Mouse (Mus musculus): Measurements from ENCODE around the gene Daam1. TPM values are rescaled to one million over a fixed set of nuclear protein-coding genes. Genes with fewer than 3 reads are reported as not detected.

Gene Daam1
- polyA plus RNA-seq (2016; fragmentation: Nextera tagmentation; extraction: Ambion mirVana) = 7.3 and 7.4 TPM in 2 replicates

DNA sequence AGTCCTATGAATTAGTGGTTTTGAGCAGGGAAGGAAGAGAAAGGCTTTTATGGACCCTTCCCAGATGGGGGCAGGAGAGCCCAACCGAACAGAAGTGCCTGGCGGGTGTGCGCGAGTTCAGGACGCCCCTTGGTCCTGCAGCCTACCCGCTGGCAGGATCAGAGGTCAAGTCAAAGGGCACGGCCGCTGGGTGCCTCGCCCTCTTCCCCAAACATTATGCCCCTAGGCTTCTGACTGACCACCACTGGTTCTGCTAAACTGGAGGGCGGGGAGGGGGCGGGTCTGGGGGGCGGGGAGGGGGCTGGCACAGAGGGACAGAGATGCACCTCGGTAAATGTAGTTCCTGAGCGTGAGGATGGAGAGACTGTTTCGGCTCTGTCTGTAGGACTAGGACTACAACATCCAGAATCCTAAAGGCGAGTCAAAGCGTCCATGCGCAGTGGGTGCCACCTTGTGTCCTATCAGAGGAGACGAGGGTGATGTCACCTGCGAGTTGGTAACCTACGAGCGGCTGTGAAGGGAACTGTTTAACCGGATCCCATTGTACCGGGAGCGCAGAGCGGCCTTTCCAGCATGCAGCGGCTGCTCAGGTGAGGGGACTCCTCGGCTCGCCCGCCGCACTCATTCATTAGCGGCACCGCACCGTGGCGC, at the start of gene Daam1:
Gene Daam1, plus strand, starts transcription at position 472 of the 651 bp plus-strand sequence.
- under 1% methylated on average over 35 of the region's 35 CpGs for WGBS
- no peaks in the 10 kb centered on the region for H3K36me3 ChIP-seq (replicated peaks)

GRCm38 (mm10) chr12:71781220-71781619, 49.7 kb upstream of the Daam1 start:
- no peak for DNase-seq (ENCODE audit: low spot score)
- WGBS = 63% methylated on average over 7 of the region's 7 CpGs

More for the DNA sequence above, at the start of gene Daam1:
- H3K4me3 ChIP-seq = peak within 1 kb of the TSS; percentile 80
- no peaks in the 10 kb centered on the region for H3K9me3 ChIP-seq
- peak within 1 kb of the TSS; percentile 91 for H3K27ac ChIP-seq (replicated peaks)
- 0 out of 2 replicates have a peak, but pooled peaks cover 7% of the 10 kb centered on the region for H3K27me3 ChIP-seq (replicated peaks; ENCODE audit: low read depth, poor library complexity, severe bottlenecking)
- H3K4me1 ChIP-seq = peaks cover 38% of the 10 kb centered on the region
- DNase-seq (ENCODE audit: low spot score) = peak; percentile 93

DNA sequence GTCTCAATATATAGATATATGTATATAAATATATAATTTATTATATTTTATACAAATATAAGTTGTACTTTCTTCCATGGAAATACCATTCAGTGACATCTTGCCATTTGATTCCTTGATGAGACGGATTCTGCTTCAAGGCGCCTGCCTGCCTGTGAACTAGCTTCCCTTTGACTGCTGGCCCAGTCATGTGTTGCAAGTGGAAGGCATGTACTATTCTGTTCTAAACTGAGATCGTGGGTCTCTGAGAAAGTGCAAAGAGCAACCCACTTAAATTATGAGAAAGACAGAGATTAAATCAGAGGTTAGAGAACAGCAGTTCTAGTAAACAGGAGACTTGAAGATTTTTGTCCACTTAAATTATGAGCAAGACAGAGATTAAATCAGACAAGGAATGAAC, 46.9 kb upstream of the Daam1 start:
- no peak for DNase-seq (ENCODE audit: low spot score)
- Histone ChIP-seq H3K27me3 (replicated peaks; ENCODE audit: low read depth, poor library complexity, severe bottlenecking) (no peaks in the 10 kb centered on the region), H3K36me3 (replicated peaks) (no peaks in the 10 kb centered on the region), H3K27ac (replicated peaks) (no peak overlapping the region; the same call in 1 of the 2 replicates), H3K4me1 (peaks cover 14% of the 10 kb centered on the region), H3K9me3 (no peaks in the 10 kb centered on the region), H3K4me3 (no peak overlapping the region)
- WGBS = 73% methylated on average over 3 of the region's 3 CpGs

More at GRCm38 (mm10) chr12:71781220-71781619, 49.7 kb upstream of the Daam1 start:
- Histone ChIP-seq H3K4me1 (peaks cover 24% of the 10 kb centered on the region), H3K27me3 (replicated peaks; ENCODE audit: low read depth, poor library complexity, severe bottlenecking) (no peaks in the 10 kb centered on the region), H3K36me3 (replicated peaks) (no peaks in the 10 kb centered on the region), H3K9me3 (no peaks in the 10 kb centered on the region), H3K4me3 (no peak overlapping the region), H3K27ac (replicated peaks) (no peak overlapping the region)

- DNase-seq (ENCODE audit: low spot score) = no peak
- no peaks in the 10 kb centered on the region for H3K27me3 ChIP-seq (replicated peaks; ENCODE audit: low read depth, poor library complexity, severe bottlenecking)
- H3K27ac ChIP-seq (replicated peaks) = peak overlapping the region; percentile 70
- 48% methylated on average over 11 of the region's 11 CpGs for WGBS
- H3K36me3 ChIP-seq (replicated peaks) = no peaks in the 10 kb centered on the region
- H3K4me1 ChIP-seq = peaks cover 11% of the 10 kb centered on the region
- H3K9me3 ChIP-seq = no peaks in the 10 kb centered on the region
- no peak overlapping the region for H3K4me3 ChIP-seq
These were observed 46.1 kb upstream of the Daam1 start for GRCm38 (mm10) chr12:71784666-71785255.

DNA sequence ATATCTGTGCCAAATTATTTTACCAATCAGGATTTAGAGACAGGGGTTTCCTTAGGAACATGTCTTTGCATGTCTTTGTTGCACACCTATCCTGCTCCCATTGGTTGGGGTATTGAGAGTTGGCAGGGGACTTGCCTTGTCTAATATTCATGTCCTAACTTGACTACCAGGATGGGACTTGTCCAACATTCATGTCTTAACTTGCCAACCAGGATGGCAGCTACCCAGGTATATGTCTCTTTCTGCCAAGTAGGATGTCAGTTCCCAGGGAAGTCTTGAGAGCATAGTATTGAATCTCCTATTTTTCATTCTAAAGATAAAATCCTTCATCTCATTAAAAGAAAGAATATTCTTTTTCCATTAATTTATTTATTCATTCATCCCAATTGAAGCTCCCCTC, 44.4 kb upstream of the Daam1 start:
- H3K4me3 ChIP-seq = no peak overlapping the region
- no peak for DNase-seq (ENCODE audit: low spot score)
- H3K4me1 ChIP-seq = peaks cover 6% of the 10 kb centered on the region
- no peaks in the 10 kb centered on the region for H3K36me3 ChIP-seq (replicated peaks)
- H3K9me3 ChIP-seq = no peaks in the 10 kb centered on the region
- H3K27me3 ChIP-seq (replicated peaks; ENCODE audit: low read depth, poor library complexity, severe bottlenecking) = no peaks in the 10 kb centered on the region
- H3K27ac ChIP-seq (replicated peaks) = no peak overlapping the region

DNA sequence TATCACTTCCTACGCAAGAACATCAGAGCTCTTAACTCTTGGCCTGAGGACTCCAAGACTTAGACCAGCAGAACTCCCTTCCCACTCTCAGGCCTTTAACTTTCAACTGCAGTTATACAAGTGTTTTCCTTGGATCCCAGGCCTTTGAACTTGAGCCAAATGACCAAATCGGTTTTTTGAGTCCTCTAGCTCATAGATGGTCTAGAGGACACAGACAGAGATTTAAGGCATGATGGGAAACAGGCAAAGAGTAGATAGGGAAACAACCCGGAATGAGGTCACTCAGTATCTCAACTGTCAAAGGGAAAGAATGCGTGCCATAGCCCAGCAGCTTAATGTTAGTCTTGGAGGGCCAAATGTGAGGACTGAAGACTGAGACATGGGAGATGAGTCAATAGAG, 42.1 kb upstream of the Daam1 start:
- no peaks in the 10 kb centered on the region for H3K36me3 ChIP-seq (replicated peaks)
- H3K4me3 ChIP-seq = no peak overlapping the region
- 86% methylated on average over 4 of the region's 4 CpGs for WGBS
- H3K4me1 ChIP-seq = peaks cover 12% of the 10 kb centered on the region
- H3K9me3 ChIP-seq = no peaks in the 10 kb centered on the region
- H3K27me3 ChIP-seq (replicated peaks; ENCODE audit: low read depth, poor library complexity, severe bottlenecking) = no peaks in the 10 kb centered on the region
- no peak overlapping the region for H3K27ac ChIP-seq (replicated peaks)
- DNase-seq (ENCODE audit: low spot score) = no peak

DNA sequence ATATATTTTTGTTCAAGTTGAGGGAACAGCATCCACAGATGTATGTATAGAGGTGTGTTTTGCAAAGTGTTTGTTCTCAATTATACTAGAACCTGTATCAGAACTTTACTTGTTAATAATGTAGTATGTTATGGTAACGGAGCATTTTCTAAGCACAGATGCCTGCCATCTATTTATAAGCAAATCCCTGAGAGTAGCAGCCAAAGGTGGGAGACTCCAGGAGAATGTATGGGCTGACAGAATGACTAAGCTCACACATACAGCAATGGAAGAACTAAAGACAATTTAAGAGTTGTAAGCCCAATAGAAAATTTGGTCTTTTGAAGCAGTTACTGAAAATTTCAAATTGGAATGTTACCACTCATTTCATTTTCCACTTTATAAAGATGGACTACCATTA, 40.3 kb upstream of the Daam1 start:
- Histone ChIP-seq H3K36me3 (replicated peaks) (no peaks in the 10 kb centered on the region), H3K4me3 (no peak overlapping the region), H3K27ac (replicated peaks) (no peak overlapping the region), H3K9me3 (no peaks in the 10 kb centered on the region), H3K27me3 (replicated peaks; ENCODE audit: low read depth, poor library complexity, severe bottlenecking) (no peaks in the 10 kb centered on the region), H3K4me1 (peaks cover 16% of the 10 kb centered on the region)
- 90% methylated on average over 1 of the region's 1 CpGs for WGBS
- no peak for DNase-seq (ENCODE audit: low spot score)

- no peaks in the 10 kb centered on the region for H3K27me3 ChIP-seq (replicated peaks; ENCODE audit: low read depth, poor library complexity, severe bottlenecking)
- WGBS = 74% methylated on average over 2 of the region's 2 CpGs
- H3K27ac ChIP-seq (replicated peaks) = no peak overlapping the region
- peaks cover 35% of the 10 kb centered on the region for H3K4me1 ChIP-seq
- no peak for DNase-seq (ENCODE audit: low spot score)
- H3K36me3 ChIP-seq (replicated peaks) = no peaks in the 10 kb centered on the region
- H3K9me3 ChIP-seq = no peaks in the 10 kb centered on the region
- H3K4me3 ChIP-seq = no peak overlapping the region
These were observed 37.8 kb upstream of the Daam1 start for GRCm38 (mm10) chr12:71793114-71793513.

DNA sequence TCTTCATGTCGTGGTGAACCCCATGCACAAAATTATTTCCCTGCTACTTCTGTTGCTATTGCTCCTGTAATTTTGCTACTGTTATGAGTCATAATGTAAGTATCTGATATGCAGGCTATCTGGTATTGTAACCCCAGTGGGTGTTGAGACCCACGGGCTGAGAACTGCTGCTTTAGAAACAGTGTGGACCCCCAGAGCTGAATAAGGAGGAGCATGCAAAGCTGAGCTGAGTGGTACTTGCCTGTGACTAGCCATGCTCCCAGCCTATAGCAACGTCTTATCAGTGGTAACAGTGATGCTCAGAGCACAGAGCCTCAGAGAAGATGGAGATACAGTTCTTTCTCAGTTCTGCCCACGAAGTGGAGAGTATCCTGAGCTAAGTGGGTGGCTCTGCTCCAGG, 35.3 kb upstream of the Daam1 start:
- Histone ChIP-seq H3K4me3 (no peak overlapping the region), H3K27ac (replicated peaks) (peak overlapping the region; percentile 59), H3K36me3 (replicated peaks) (no peaks in the 10 kb centered on the region), H3K9me3 (no peaks in the 10 kb centered on the region), H3K4me1 (peaks cover 42% of the 10 kb centered on the region), H3K27me3 (replicated peaks; ENCODE audit: low read depth, poor library complexity, severe bottlenecking) (no peaks in the 10 kb centered on the region)
- no peak for DNase-seq (ENCODE audit: low spot score)
- WGBS = 59% methylated on average over 4 of the region's 4 CpGs

DNA sequence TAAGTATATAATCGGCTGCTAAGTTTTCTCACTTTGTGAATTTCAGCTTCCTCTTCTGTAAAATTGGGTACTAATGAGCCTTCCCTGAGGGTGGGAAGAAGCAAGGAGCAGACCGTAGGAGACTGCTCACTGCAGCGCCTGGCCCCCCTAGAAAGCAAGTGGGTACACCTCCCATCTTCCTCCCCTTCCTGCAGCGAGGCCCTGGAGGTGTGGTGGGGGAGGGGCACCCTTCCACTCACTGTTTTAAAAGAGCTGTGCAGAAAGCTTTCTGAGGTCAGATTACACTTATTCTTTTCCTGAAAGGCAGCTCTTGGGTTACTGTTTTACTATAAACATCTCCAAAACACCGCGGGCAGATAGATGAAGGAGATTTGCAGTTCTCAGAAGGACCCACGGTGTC, 34.4 kb upstream of the Daam1 start:
- H3K36me3 ChIP-seq (replicated peaks) = no peaks in the 10 kb centered on the region
- 7% methylated on average over 7 of the region's 7 CpGs for WGBS
- H3K27ac ChIP-seq (replicated peaks) = peak overlapping the region; percentile 52
- H3K4me3 ChIP-seq = peak overlapping the region; percentile 31
- H3K9me3 ChIP-seq = no peaks in the 10 kb centered on the region
- H3K27me3 ChIP-seq (replicated peaks; ENCODE audit: low read depth, poor library complexity, severe bottlenecking) = no peaks in the 10 kb centered on the region
- DNase-seq (ENCODE audit: low spot score) = peak; percentile 70
- peaks cover 45% of the 10 kb centered on the region for H3K4me1 ChIP-seq

DNA sequence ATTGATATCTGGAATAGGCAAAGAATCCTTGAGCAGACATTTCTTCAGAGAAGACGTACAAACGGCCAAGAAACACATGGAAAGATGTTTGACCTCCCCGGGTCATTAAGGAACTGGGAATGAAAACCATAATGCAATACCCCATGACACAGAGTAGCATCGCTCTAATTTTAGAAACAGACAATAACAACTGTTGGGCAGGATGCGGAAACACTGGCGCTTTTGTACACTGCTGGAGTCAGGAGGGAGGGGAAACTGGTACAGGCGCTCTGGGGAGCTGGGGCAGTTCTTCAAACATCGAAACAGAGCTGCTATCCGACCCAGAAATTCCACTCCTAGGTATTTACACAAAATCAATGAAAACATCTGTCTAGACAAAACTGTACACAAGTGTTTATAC, 23.6 kb upstream of the Daam1 start:
- no peak overlapping the region for H3K4me3 ChIP-seq
- H3K27me3 ChIP-seq (replicated peaks; ENCODE audit: low read depth, poor library complexity, severe bottlenecking) = no peaks in the 10 kb centered on the region
- DNase-seq (ENCODE audit: low spot score) = no peak
- no peaks in the 10 kb centered on the region for H3K36me3 ChIP-seq (replicated peaks)
- 60% methylated on average over 9 of the region's 9 CpGs for WGBS
- no peak overlapping the region for H3K27ac ChIP-seq (replicated peaks)
- peaks cover 11% of the 10 kb centered on the region for H3K4me1 ChIP-seq
- H3K9me3 ChIP-seq = no peaks in the 10 kb centered on the region

- peaks cover 11% of the 10 kb centered on the region for H3K4me1 ChIP-seq
- H3K27ac ChIP-seq (replicated peaks) = no peak overlapping the region
- H3K36me3 ChIP-seq (replicated peaks) = no peaks in the 10 kb centered on the region
- H3K4me3 ChIP-seq = no peak overlapping the region
- DNase-seq (ENCODE audit: low spot score) = no peak
- H3K9me3 ChIP-seq = no peaks in the 10 kb centered on the region
- 87% methylated on average over 9 of the region's 9 CpGs for WGBS
- no peaks in the 10 kb centered on the region for H3K27me3 ChIP-seq (replicated peaks; ENCODE audit: low read depth, poor library complexity, severe bottlenecking)
These were observed 22.2 kb upstream of the Daam1 start for GRCm38 (mm10) chr12:71808631-71809030.

DNA sequence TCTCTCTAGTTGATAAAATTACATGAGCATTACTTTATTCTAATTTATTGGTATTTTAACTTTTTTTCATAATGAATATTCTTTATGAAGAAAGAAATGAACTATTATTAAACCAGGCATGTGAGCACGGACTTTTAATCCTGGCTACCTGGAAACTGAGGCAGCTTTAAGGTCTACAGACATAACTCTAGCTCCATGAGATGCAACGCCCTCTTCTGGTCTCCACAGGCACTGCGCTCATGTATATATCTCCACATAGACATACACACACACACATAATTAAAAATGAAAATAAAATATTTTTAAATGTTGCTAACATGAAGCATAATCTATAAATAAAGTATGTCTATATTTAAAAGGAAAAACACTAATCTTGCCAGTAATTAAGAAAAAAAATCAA, 21.3 kb upstream of the Daam1 start:
- H3K4me1 ChIP-seq = peaks cover 11% of the 10 kb centered on the region
- H3K4me3 ChIP-seq = no peak overlapping the region
- H3K9me3 ChIP-seq = no peaks in the 10 kb centered on the region
- 92% methylated on average over 3 of the region's 3 CpGs for WGBS
- H3K27ac ChIP-seq (replicated peaks) = no peak overlapping the region
- DNase-seq (ENCODE audit: low spot score) = no peak
- no peaks in the 10 kb centered on the region for H3K36me3 ChIP-seq (replicated peaks)
- no peaks in the 10 kb centered on the region for H3K27me3 ChIP-seq (replicated peaks; ENCODE audit: low read depth, poor library complexity, severe bottlenecking)
